Mouse (Mus musculus): ENCODE measurements around the gene Il17ra.

- TF ChIP-seq CTCF (IDR thresholded peaks at IDR 0.05; ENCODE audit: low read depth, low read length) (no peak), TAL1 (conservative IDR thresholded peaks at IDR 0.05; ENCODE audit: low read depth, low read length) (no peak), GATA2 (IDR thresholded peaks at IDR 0.05; ENCODE audit: borderline replicate concordance, low read depth, low read length) (no peak), GATA1 (IDR thresholded peaks at IDR 0.05; ENCODE audit: borderline replicate concordance, low read length) (no peak)
Measured at GRCm38 (mm10) chr6:120475288-120475687, 12.2 kb downstream of the Il17ra start.

Data from G1E (cell line).